Mouse (Mus musculus) olfactory bulb, adult 2 months (tissue): ENCODE results near the gene Glt1d1.
A peak's percentile ranks its signal among the peaks of the same experiment; 100 is the strongest.

Experiments
- CTCF ChIP-seq: fragments of 200-500 bp; IDR thresholded peaks from 2 replicates; pipeline ENCODE4 v1.5.1; 2012; ENCODE audit warnings: low read depth, mild to moderate bottlenecking, low read length, moderate library complexity; ENCODE audit not compliant: insufficient read depth
- POLR2A ChIP-seq: fragments of 200-500 bp; IDR thresholded peaks from 2 replicates; pipeline ENCODE4 v1.6.1; 2012; ENCODE audit warnings: mild to moderate bottlenecking, low read depth, low read length, moderate library complexity; ENCODE audit not compliant: insufficient read depth

- TF ChIP-seq CTCF (no peak), POLR2A (peak; percentile 87)
Measured at GRCm38 (mm10) chr5:127616884-127617635, 15.0 kb upstream of the Glt1d1 start.
